Mouse (Mus musculus) Patski (cell line): ENCODE measurements around the gene Rfx7. TPM values are rescaled to one million over a fixed set of nuclear protein-coding genes. Genes with fewer than 3 reads are reported as not detected.
A peak's percentile ranks its signal among the peaks of the same experiment; 100 is the strongest.

Experiments used
- ATAC-seq: fragments of 100-300 bp; one replicate; pipeline ENCODE4 v1.8.0; 2021
- CTCF ChIA-PET: fragments of 350-600 bp; sonication (Branson Sonifier 250); formaldehyde crosslinking; loops from one replicate; lab custom pipeline; 2022; ENCODE audit warnings: inconsistent platforms; lab: Charles Lee
- POLR2A ChIA-PET: fragments of 350-600 bp; sonication (Branson Sonifier 250); formaldehyde crosslinking; loops from one replicate; lab custom pipeline; 2022; ENCODE audit warnings: antibody characterized with exemption, inconsistent platforms; lab: Charles Lee
- DNase-seq: peaks from one replicate; pipeline ENCODE4 v3.0.0-alpha.2; 2011; ENCODE audit warnings: low read depth, low spot score
- H3K27me3 ChIP-seq: fragments of 371-371 bp; one replicate; pipeline ENCODE4 v1.5.1; 2021
- CTCF ChIP-seq: fragments of 100-300 bp; IDR thresholded peaks from one replicate; pipeline ENCODE4 v1.5.1; 2021
- in situ Hi-C: fragments of 300-500 bp; cut with MboI; formaldehyde crosslinking; loops from 3 replicates; pipeline ENCODE4 v1.11.1; 2018; ENCODE audit warnings: low pct_unique_long_range_greater_than_20kb, mixed read lengths
- polyA plus RNA-seq: library from polyadenylated mRNA; unstranded; gene quantifications from one replicate; pipeline ENCODE4 v1.2.3, GENCODE M21; 2021

The Rfx7 gene
- 16.7 TPM for polyA plus RNA-seq

- no peak for TF ChIP-seq CTCF
- POLR2A ChIA-PET, result interaction anchor here (1.3 kb wide), 1 partner anchor 131 kb away, joined by 6 read pairs; no protein-coding TSS in a partner anchor
- CTCF ChIA-PET, result interaction anchor here (0.8 to 1.5 kb wide), 3 partner anchors 9 to 65 kb away, joined by 3 read pairs; no protein-coding TSS in a partner anchor
- DNase-seq (no peak), ATAC-seq (peak; percentile 72)
- in situ Hi-C loops, result loop anchor here (10.0 kb wide), 1 partner anchor 143 kb away; no protein-coding TSS in a partner anchor
- H3K27me3 ChIP-seq, result no peaks in the 10 kb centered on the region
These were observed at the start of gene Rfx7 for GRCm38 (mm10) chr9:72531996-72532380. Gene Rfx7 (plus strand): TSS chr9:72532240.

GRCm38 (mm10) chr9:72488523-72488922 lies 43.5 kb upstream of the Rfx7 start:
- no peak for ATAC-seq
- no peaks in the 10 kb centered on the region for H3K27me3 ChIP-seq
- CTCF ChIA-PET, result no interaction called here
- in situ Hi-C loops, result no loop called here
- no peak for TF ChIP-seq CTCF
- POLR2A ChIA-PET, result no interaction called here
- no peak for DNase-seq

- no peak for DNase-seq
- no peak for ATAC-seq
- no peak for TF ChIP-seq CTCF
- in situ Hi-C loops, result no loop called here
- ChIA-PET CTCF (no interaction called here), POLR2A (no interaction called here)
- H3K27me3 ChIP-seq, result no peaks in the 10 kb centered on the region
These were observed 42.9 kb upstream of the Rfx7 start for GRCm38 (mm10) chr9:72489131-72489530.

- DNase-seq, result peak; percentile 46
- in situ Hi-C loops, result no loop called here
- CTCF ChIA-PET, result interaction anchor here (0.6 to 2.2 kb wide), 3 partner anchors 10 to 144 kb away, joined by 3 to 6 read pairs (median 4); no protein-coding TSS in a partner anchor
- ATAC-seq, result peak; percentile 91
- POLR2A ChIA-PET, result interaction anchor here (1.2 to 1.4 kb wide), 2 partner anchors 23 to 65 kb away, joined by 3 to 4 read pairs; no protein-coding TSS in a partner anchor
- TF ChIP-seq CTCF, result no peak
- peaks cover 6% of the 10 kb centered on the region for H3K27me3 ChIP-seq
These were observed 40.4 kb upstream of the Rfx7 start for GRCm38 (mm10) chr9:72491559-72492193.

GRCm38 (mm10) chr9:72492194-72492565 lies 39.9 kb upstream of the Rfx7 start, which contains the start of gene Tex9:
Gene Tex9 (minus strand): TSS chr9:72492212.
- TF ChIP-seq CTCF, result no peak
- no peak for DNase-seq
- H3K27me3 ChIP-seq, result peaks cover 10% of the 10 kb centered on the region
- ChIA-PET POLR2A (interaction anchor here (0.6 to 1.4 kb wide), 2 partner anchors 22 to 137 kb away, joined by 3 to 4 read pairs; no protein-coding TSS in a partner anchor), CTCF (interaction anchor here (1.4 to 2.2 kb wide), 2 partner anchors 9 to 14 kb away, joined by 4 to 6 read pairs; no protein-coding TSS in a partner anchor)
- in situ Hi-C loops, result no loop called here
- ATAC-seq, result peak; percentile 20

GRCm38 (mm10) chr9:72493465-72493864 lies 38.6 kb upstream of the Rfx7 start:
- in situ Hi-C loops, result no loop called here
- peaks cover 18% of the 10 kb centered on the region for H3K27me3 ChIP-seq
- DNase-seq, result no peak
- no peak for ATAC-seq
- POLR2A ChIA-PET, result no interaction called here
- no peak for TF ChIP-seq CTCF
- CTCF ChIA-PET, result no interaction called here

- H3K27me3 ChIP-seq, result peaks cover 18% of the 10 kb centered on the region
- DNase-seq, result no peak
- in situ Hi-C loops, result no loop called here
- no peak for TF ChIP-seq CTCF
- ATAC-seq, result no peak
- POLR2A ChIA-PET, result interaction anchor here (0.6 to 1.4 kb wide), 2 partner anchors 18 to 178 kb away, joined by 4 to 7 read pairs; no protein-coding TSS in a partner anchor
- CTCF ChIA-PET, result interaction anchor here (1.3 kb wide), 1 partner anchor 44 kb away, joined by 3 read pairs; no protein-coding TSS in a partner anchor
These were observed 37.9 kb upstream of the Rfx7 start for GRCm38 (mm10) chr9:72493984-72494685.

GRCm38 (mm10) chr9:72496691-72497090 lies 35.3 kb upstream of the Rfx7 start:
- TF ChIP-seq CTCF, result no peak
- ChIA-PET POLR2A (interaction anchor here (1.2 kb wide), 1 partner anchor 9 kb away, joined by 3 read pairs; no protein-coding TSS in a partner anchor), CTCF (no interaction called here)
- in situ Hi-C loops, result no loop called here
- DNase-seq, result no peak
- ATAC-seq, result no peak
- H3K27me3 ChIP-seq, result peaks cover 21% of the 10 kb centered on the region

- no peak for ATAC-seq
- DNase-seq, result no peak
- in situ Hi-C loops, result no loop called here
These were observed 34.9 kb upstream of the Rfx7 start for GRCm38 (mm10) chr9:72497171-72497570.

GRCm38 (mm10) chr9:72512229-72512981 lies 19.6 kb upstream of the Rfx7 start:
- ATAC-seq (no peak), DNase-seq (no peak)
- ChIA-PET POLR2A (interaction anchor here (1.3 kb wide), 1 partner anchor 17 kb away, joined by 4 read pairs; no protein-coding TSS in a partner anchor), CTCF (no interaction called here)
- peaks cover 24% of the 10 kb centered on the region for H3K27me3 ChIP-seq
- in situ Hi-C loops, result no loop called here
- no peak for TF ChIP-seq CTCF

More at GRCm38 (mm10) chr9:72497171-72497570, 34.9 kb upstream of the Rfx7 start:
- no peak for TF ChIP-seq CTCF
- POLR2A ChIA-PET, result interaction anchor here (1.2 kb wide), 1 partner anchor 8 kb away, joined by 3 read pairs; no protein-coding TSS in a partner anchor
- CTCF ChIA-PET, result no interaction called here
- H3K27me3 ChIP-seq, result peaks cover 21% of the 10 kb centered on the region
